Mouse (Mus musculus): Measurements from ENCODE around the gene Capn10. TPM values are rescaled to one million over a fixed set of nuclear protein-coding genes. Genes with fewer than 3 reads are reported as not detected.
A peak's percentile ranks its signal among the peaks of the same experiment; 100 is the strongest.

The Capn10 gene
- polyA plus RNA-seq, 1 experiment from 2014 or later = 43.0 TPM

DNA sequence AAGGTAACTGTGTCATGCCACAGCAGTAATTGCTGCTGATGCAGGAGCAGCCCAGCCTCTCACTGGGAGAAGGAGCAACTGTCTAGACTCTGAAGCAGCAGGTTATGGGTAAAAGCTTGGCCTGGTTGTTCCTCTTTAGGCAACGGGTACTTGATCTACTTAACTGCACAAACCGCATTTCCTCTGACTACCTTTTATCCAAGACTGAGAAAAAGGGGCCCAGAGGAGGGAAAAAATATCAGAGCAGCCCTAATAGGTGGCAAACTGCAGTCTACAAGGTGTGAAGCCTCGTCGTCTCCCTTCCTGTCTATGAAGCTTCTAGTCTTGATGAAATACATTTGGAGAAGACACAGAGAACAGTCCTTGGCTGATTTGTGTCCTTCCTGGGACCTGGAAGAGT is 565 bp upstream of the Capn10 start:
- 82% methylated on average over 4 of the region's 4 CpGs for WGBS
- Histone ChIP-seq H3K4me2 (ENCODE audit: low read depth, low read length, severe bottlenecking) (peak overlapping the region; percentile 69), H3K9ac (ENCODE audit: low read length) (peak overlapping the region; percentile 78), H3K4me1 (replicated peaks; ENCODE audit: control insufficient read depth, insufficient read depth, low read length) (peaks cover 11% of the 10 kb centered on the region; the same call in 1 of the 2 replicates), H3K4me3 (ENCODE audit: low read depth, low read length) (peak overlapping the region; percentile 67), H3K9me3 (ENCODE audit: control insufficient read depth, low read length) (no peaks in the 10 kb centered on the region), H3K27ac (ENCODE audit: low read depth, low read length) (peak overlapping the region; percentile 91), H3K27me3 (ENCODE audit: control insufficient read depth, insufficient read depth, low read length) (no peaks in the 10 kb centered on the region), H3K36me3 (ENCODE audit: control insufficient read depth, insufficient read depth, low read length) (no peaks in the 10 kb centered on the region; the same call in 1 of the 2 replicates)
- DNase-seq (ENCODE audit: low spot score) (no peak), ATAC-seq (replicated peaks; ENCODE audit: low FRiP score) (no peak)

DNA sequence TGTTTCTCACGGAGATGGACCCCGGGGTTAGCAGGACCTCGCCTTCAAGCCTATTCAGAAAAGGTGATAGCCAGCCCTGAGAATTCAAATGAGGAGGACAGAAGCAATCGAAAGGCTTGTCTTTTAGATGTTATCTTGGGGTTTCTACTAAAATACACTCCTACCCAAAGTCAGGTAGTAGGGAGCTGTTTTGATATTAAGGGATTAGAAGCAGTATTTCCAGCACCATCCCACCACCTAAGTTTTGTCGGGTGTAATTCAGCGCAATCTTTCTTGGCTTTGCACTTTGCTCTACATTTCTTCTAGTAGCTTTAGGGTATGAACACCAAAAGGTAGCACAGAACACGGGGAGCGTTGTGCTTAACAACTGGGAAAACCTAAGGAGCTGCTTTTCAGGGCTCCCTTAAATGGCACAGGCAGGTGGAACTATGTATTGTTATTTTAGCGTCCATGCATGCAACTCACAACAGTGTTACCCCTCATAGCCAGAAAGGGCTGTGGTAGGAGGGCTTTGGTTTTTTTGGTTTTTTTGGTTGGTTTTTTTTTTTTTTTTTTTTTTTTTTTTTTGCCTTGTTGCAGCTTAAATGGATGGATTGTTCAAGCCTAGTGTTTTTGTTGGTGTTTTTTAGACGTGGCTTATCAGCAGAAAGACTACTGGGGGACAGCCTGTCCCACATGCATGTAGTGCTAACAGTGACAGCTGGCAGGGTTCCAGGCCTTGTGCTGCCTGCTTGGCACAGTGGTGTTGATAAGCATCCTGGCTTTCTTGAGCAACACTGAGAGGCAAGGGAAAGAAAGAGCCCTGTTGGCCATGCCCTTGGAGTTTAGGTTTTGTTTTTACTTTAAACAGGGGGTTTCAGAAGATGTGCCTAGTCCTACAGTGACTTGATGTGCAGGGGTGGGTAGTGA is 1.1 kb downstream of the Capn10 start:
- H3K9me3 ChIP-seq (ENCODE audit: control insufficient read depth, low read length) = no peaks in the 10 kb centered on the region
- peak overlapping the region; percentile 78 for H3K9ac ChIP-seq (ENCODE audit: low read length)
- peak overlapping the region; percentile 69 for H3K4me2 ChIP-seq (ENCODE audit: low read depth, low read length, severe bottlenecking)
- DNase-seq (ENCODE audit: low spot score) = no peak
- ATAC-seq (replicated peaks; ENCODE audit: low FRiP score) = no peak
- peaks cover 11% of the 10 kb centered on the region; the same call in 1 of the 2 replicates for H3K4me1 ChIP-seq (replicated peaks; ENCODE audit: control insufficient read depth, insufficient read depth, low read length)
- H3K27ac ChIP-seq (ENCODE audit: low read depth, low read length) = no peak overlapping the region; the same call in 1 of the 2 replicates
- 24% methylated on average over 10 of the region's 10 CpGs for WGBS
- H3K4me3 ChIP-seq (ENCODE audit: low read depth, low read length) = peak overlapping the region; percentile 67
- no peaks in the 10 kb centered on the region for H3K27me3 ChIP-seq (ENCODE audit: control insufficient read depth, insufficient read depth, low read length)
- H3K36me3 ChIP-seq (ENCODE audit: control insufficient read depth, insufficient read depth, low read length) = peaks cover 7% of the 10 kb centered on the region; the same call in 1 of the 2 replicates

DNA sequence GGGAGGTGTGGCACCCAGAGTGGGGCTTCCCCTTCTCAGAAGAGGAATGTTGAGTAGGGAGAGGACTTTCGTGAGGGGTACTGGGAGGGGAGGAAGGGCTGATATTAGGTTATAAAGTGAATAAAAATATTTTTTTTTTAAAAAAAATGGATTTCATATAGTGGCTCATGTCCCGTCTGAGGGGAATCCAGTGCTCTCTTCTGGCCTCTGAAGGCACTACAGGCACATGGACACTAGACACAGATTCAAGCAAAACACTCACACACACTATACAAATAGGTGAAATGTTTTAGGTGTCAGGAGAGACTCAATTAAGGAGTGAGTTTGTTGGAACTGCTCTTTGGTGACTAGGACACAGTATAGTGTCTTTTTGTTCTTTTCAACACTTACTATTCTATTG is 1.8 kb downstream of the Capn10 start:
- Histone ChIP-seq H3K36me3 (ENCODE audit: control insufficient read depth, insufficient read depth, low read length) (peaks cover 8% of the 10 kb centered on the region; the same call in 1 of the 2 replicates), H3K27ac (ENCODE audit: low read depth, low read length) (no peak overlapping the region), H3K4me3 (ENCODE audit: low read depth, low read length) (peak overlapping the region; percentile 67; the same call in 1 of the 2 replicates), H3K9ac (ENCODE audit: low read length) (peak overlapping the region; percentile 78; the same call in 1 of the 2 replicates), H3K4me2 (ENCODE audit: low read depth, low read length, severe bottlenecking) (peak overlapping the region; percentile 69; the same call in 1 of the 2 replicates), H3K27me3 (ENCODE audit: control insufficient read depth, insufficient read depth, low read length) (no peaks in the 10 kb centered on the region), H3K9me3 (ENCODE audit: control insufficient read depth, low read length) (no peaks in the 10 kb centered on the region), H3K4me1 (replicated peaks; ENCODE audit: control insufficient read depth, insufficient read depth, low read length) (peaks cover 11% of the 10 kb centered on the region; the same call in 1 of the 2 replicates)
- 68% methylated on average over 2 of the region's 2 CpGs for WGBS
- DNase-seq (ENCODE audit: low spot score) (no peak), ATAC-seq (replicated peaks; ENCODE audit: low FRiP score) (no peak)

DNA sequence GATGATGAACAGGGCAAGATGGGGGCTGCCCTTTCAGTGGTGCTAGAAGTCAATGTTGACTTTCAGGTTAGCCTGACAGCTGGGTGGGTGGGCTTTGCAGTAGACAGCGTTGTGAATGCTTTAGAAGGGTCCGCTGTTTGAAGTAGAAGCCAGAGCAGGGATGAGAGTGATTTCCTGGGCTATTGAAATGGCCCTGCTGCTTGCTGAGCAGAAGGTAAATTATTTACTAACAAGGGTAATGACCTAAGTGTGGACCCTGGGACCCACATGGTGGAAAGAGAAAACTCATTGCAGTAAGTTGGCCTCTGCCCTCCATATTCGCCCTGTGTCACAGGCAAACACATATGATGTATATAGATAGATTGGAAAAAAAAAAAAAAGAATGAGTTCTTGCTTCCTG is 2.3 kb downstream of the Capn10 start:
- Histone ChIP-seq H3K4me3 (ENCODE audit: low read depth, low read length) (no peak overlapping the region), H3K4me2 (ENCODE audit: low read depth, low read length, severe bottlenecking) (no peak overlapping the region), H3K4me1 (replicated peaks; ENCODE audit: control insufficient read depth, insufficient read depth, low read length) (peaks cover 11% of the 10 kb centered on the region; the same call in 1 of the 2 replicates), H3K27ac (ENCODE audit: low read depth, low read length) (no peak overlapping the region), H3K9me3 (ENCODE audit: control insufficient read depth, low read length) (no peaks in the 10 kb centered on the region), H3K36me3 (ENCODE audit: control insufficient read depth, insufficient read depth, low read length) (peaks cover 8% of the 10 kb centered on the region; the same call in 1 of the 2 replicates), H3K9ac (ENCODE audit: low read length) (no peak overlapping the region), H3K27me3 (ENCODE audit: control insufficient read depth, insufficient read depth, low read length) (no peaks in the 10 kb centered on the region)
- ATAC-seq (replicated peaks; ENCODE audit: low FRiP score) = no peak
- 83% methylated on average over 3 of the region's 3 CpGs for WGBS
- no peak for DNase-seq (ENCODE audit: low spot score)

DNA sequence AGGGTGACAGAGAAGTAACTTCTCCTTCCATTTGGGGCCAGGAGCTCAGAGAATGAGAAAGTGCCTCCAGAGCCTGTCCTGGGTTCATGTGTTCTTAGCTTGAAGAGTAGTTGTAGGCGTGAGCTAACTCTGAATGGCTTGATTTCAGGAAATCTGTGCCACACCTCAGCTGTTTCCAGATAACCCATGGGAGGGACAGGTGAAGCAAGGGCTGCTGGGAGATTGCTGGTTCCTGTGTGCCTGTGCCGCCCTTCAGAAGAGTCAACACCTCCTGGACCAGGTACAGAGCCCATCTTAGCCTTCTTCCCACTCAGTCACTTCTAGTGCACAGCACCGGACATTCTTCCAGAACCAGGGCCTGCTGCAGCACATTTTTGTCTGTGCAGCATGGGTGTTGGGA is 3.6 kb downstream of the Capn10 start:
- H3K9ac ChIP-seq (ENCODE audit: low read length) = no peak overlapping the region
- peaks cover 11% of the 10 kb centered on the region; the same call in 1 of the 2 replicates for H3K4me1 ChIP-seq (replicated peaks; ENCODE audit: control insufficient read depth, insufficient read depth, low read length)
- H3K4me2 ChIP-seq (ENCODE audit: low read depth, low read length, severe bottlenecking) = no peak overlapping the region
- H3K27ac ChIP-seq (ENCODE audit: low read depth, low read length) = no peak overlapping the region
- H3K27me3 ChIP-seq (ENCODE audit: control insufficient read depth, insufficient read depth, low read length) = no peaks in the 10 kb centered on the region
- no peak for ATAC-seq (replicated peaks; ENCODE audit: low FRiP score)
- H3K36me3 ChIP-seq (ENCODE audit: control insufficient read depth, insufficient read depth, low read length) = peaks cover 8% of the 10 kb centered on the region; the same call in 1 of the 2 replicates
- no peak for DNase-seq (ENCODE audit: low spot score)
- H3K9me3 ChIP-seq (ENCODE audit: control insufficient read depth, low read length) = no peaks in the 10 kb centered on the region
- WGBS = 86% methylated on average over 3 of the region's 3 CpGs
- H3K4me3 ChIP-seq (ENCODE audit: low read depth, low read length) = no peak overlapping the region

DNA sequence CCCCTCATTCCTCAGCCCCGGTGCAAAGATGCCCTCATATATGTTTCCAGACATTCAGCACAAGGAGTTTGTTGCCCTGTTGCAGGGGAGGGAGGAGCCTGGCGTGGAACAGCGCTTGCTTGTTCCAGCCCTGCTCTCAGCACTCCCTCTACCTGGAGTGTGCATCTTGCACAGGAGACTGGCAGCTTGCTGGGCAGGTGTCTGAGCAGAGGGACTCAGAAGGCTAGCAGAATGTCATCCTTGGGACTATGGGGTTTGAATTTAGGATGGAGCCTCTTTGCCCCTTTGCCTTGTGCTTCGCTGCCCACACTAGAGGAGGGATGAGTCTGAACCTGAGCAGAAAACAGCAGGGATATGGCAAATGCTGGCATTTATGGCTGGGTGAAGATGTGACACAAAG is 5.6 kb downstream of the Capn10 start:
- Histone ChIP-seq H3K4me2 (ENCODE audit: low read depth, low read length, severe bottlenecking) (no peak overlapping the region), H3K9ac (ENCODE audit: low read length) (no peak overlapping the region), H3K4me3 (ENCODE audit: low read depth, low read length) (no peak overlapping the region), H3K27me3 (ENCODE audit: control insufficient read depth, insufficient read depth, low read length) (no peaks in the 10 kb centered on the region), H3K4me1 (replicated peaks; ENCODE audit: control insufficient read depth, insufficient read depth, low read length) (peaks cover 7% of the 10 kb centered on the region; the same call in 1 of the 2 replicates), H3K27ac (ENCODE audit: low read depth, low read length) (no peak overlapping the region), H3K9me3 (ENCODE audit: control insufficient read depth, low read length) (no peaks in the 10 kb centered on the region), H3K36me3 (ENCODE audit: control insufficient read depth, insufficient read depth, low read length) (peaks cover 8% of the 10 kb centered on the region; the same call in 1 of the 2 replicates)
- DNase-seq (ENCODE audit: low spot score) (no peak), ATAC-seq (replicated peaks; ENCODE audit: low FRiP score) (no peak)
- WGBS = 92% methylated on average over 4 of the region's 4 CpGs

DNA sequence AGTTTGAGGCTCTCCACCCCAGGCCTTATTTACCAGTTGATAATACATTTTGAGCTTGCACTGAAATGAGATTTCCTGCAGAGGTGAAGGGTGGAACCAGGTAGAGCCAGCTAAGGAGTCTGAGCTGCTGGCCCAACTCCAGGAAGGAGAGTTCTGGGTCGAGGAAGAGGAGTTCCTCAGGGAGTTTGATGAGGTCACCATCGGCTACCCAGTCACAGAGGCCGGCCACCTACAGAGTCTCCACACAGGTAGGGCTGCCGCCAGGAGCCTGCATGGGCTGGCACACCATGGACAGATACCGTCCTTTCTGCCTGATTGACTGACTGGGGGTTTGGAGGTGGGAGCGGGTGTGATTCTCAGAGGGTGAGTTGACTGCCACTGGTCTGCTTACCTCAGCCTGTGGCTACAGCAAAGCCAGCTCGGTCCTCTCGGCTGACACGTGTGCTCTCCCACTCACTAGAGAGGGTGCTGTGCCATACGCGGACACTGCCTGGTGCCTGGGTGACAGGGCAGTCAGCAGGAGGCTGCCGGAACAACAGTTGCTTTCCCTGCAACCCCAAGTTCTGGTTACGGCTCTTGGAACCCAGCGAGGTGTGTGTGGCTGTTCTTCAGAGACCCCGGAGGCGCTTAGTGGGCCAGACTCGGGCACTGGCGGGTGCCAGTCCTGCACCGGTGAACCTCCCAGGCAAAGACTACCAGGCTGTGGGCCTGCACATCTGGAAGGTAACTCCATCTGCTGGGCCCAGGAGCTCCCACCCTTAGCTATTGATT is 9.2 kb downstream of the Capn10 start:
- Histone ChIP-seq H3K9me3 (ENCODE audit: control insufficient read depth, low read length) (no peaks in the 10 kb centered on the region), H3K27ac (ENCODE audit: low read depth, low read length) (no peak overlapping the region), H3K36me3 (ENCODE audit: control insufficient read depth, insufficient read depth, low read length) (peaks cover 8% of the 10 kb centered on the region; the same call in 1 of the 2 replicates), H3K9ac (ENCODE audit: low read length) (no peak overlapping the region), H3K27me3 (ENCODE audit: control insufficient read depth, insufficient read depth, low read length) (no peaks in the 10 kb centered on the region), H3K4me1 (replicated peaks; ENCODE audit: control insufficient read depth, insufficient read depth, low read length) (no peaks in the 10 kb centered on the region), H3K4me3 (ENCODE audit: low read depth, low read length) (no peak overlapping the region), H3K4me2 (ENCODE audit: low read depth, low read length, severe bottlenecking) (no peak overlapping the region)
- ATAC-seq (replicated peaks; ENCODE audit: low FRiP score) = no peak
- no peak for DNase-seq (ENCODE audit: low spot score)
- whole genome bisulfite sequencing = 94% methylated on average over 19 of the region's 19 CpGs

DNA sequence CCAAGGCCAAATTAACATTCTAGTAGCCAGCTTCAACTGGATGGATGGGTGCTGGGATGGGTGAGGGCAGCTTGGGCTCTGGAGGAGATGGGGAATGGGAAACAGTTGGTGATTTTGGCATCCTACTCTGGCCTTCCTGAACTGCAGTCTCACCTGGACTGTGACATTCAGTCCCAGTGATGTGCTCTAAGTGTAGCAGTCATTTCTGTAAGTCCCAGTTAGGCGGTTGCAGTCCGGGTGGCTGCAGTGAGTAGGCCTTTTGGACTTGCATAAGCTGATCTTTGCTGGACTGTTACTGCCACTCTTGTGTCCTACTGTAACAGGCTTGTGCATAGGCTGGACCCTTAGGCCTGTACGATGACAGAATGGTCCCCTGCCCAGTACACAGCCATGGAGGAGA is 13.8 kb downstream of the Capn10 start:
- 95% methylated on average over 3 of the region's 3 CpGs for WGBS
- no peaks in the 10 kb centered on the region for H3K9me3 ChIP-seq (ENCODE audit: control insufficient read depth, low read length)

More for the DNA sequence above, 13.8 kb downstream of the Capn10 start:
- H3K9ac ChIP-seq (ENCODE audit: low read length) = no peak overlapping the region
- H3K4me3 ChIP-seq (ENCODE audit: low read depth, low read length) = no peak overlapping the region
- no peak overlapping the region for H3K4me2 ChIP-seq (ENCODE audit: low read depth, low read length, severe bottlenecking)
- H3K36me3 ChIP-seq (ENCODE audit: control insufficient read depth, insufficient read depth, low read length) = no peaks in the 10 kb centered on the region; the same call in 1 of the 2 replicates
- no peaks in the 10 kb centered on the region for H3K27me3 ChIP-seq (ENCODE audit: control insufficient read depth, insufficient read depth, low read length)
- H3K4me1 ChIP-seq (replicated peaks; ENCODE audit: control insufficient read depth, insufficient read depth, low read length) = no peaks in the 10 kb centered on the region
- DNase-seq (ENCODE audit: low spot score) (peak; percentile 32), ATAC-seq (replicated peaks; ENCODE audit: low FRiP score) (no peak)
- H3K27ac ChIP-seq (ENCODE audit: low read depth, low read length) = no peak overlapping the region
